In the genomic region with DNA sequence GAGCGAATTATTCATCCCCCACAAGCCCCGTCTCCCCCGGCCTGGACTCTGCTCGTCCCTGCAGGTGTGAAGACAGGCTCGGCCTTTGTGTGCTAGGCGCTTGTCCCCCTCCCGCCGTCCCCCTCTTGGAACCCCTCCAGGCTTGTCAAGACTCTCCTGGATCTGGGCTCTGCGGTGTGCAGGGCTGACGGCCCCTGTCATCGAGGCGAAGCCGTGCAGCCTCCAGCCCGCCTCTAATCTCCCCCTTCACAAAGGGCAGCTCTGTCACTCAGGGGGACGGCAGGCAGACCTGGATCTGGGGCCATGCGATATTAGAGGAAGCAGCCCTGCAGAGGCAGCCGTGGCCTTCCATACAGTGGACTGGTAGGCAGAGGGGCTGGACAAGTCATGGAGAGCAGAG, we compare ENCODE assay signal across 10 mouse cellular contexts. TPM values are rescaled to one million over a fixed set of nuclear protein-coding genes. Genes with fewer than 3 reads are reported as not detected.
DNase-seq lines count a peak whose midpoint lies in the region; ATAC-seq lines count a peak whose summit lies in the region.
"Had no signal": no experiment of that assay in that cellular context is flagged by ENCODE, and none has a peak within 500 bp of the region (broad histone marks: within the 10 kb centered on the region; RNA-seq: fewer than 3 reads in every experiment).

No protein-coding gene starts in this region.

- no peak for ATAC-seq in kidney, embryonic 16.5 days (ENCODE audit: low FRiP score, low TSS enrichment)
- no peak for ATAC-seq in embryonic facial prominence, embryonic 13.5 days (ENCODE audit: insufficient number of reproducible peaks, insufficient read depth, low FRiP score, low TSS enrichment, low read depth)
- ATAC-seq in hindbrain, embryonic 14.5 days (ENCODE audit: low FRiP score): peak; percentile 59; the same call in 1 of the 2 replicates

- no peaks in the 10 kb centered on the region for H3K36me3 ChIP-seq in kidney, embryonic 16.5 days (ENCODE audit: insufficient read depth, low read length)
- H3K36me3 ChIP-seq in embryonic facial prominence, embryonic 13.5 days: no peaks in the 10 kb centered on the region
- no peaks in the 10 kb centered on the region for H3K36me3 ChIP-seq in hindbrain, embryonic 14.5 days (replicated peaks; ENCODE audit: control insufficient read depth, insufficient read depth)

- H3K9ac ChIP-seq in kidney, embryonic 16.5 days (replicated peaks; ENCODE audit: low read length): no peak overlapping the region
- peak overlapping the region; percentile 58 for H3K9ac ChIP-seq in embryonic facial prominence, embryonic 13.5 days
- H3K9ac ChIP-seq in hindbrain, embryonic 14.5 days: peak overlapping the region; percentile 38; the same call in 1 of the 2 replicates

- H3K4me2 ChIP-seq in kidney, embryonic 16.5 days (replicated peaks; ENCODE audit: low read depth, low read length): peak overlapping the region; percentile 21
- H3K4me2 ChIP-seq in embryonic facial prominence, embryonic 13.5 days: peak overlapping the region; percentile 50
- H3K4me2 ChIP-seq in hindbrain, embryonic 14.5 days (replicated peaks): peak overlapping the region; percentile 41

- no peaks in the 10 kb centered on the region for H3K27me3 ChIP-seq in kidney, embryonic 16.5 days (ENCODE audit: insufficient read depth, low read length)
- peaks cover 12% of the 10 kb centered on the region for H3K27me3 ChIP-seq in embryonic facial prominence, embryonic 13.5 days
- H3K27me3 ChIP-seq in hindbrain, embryonic 14.5 days (ENCODE audit: control insufficient read depth, insufficient read depth, low read length): no peaks in the 10 kb centered on the region

- WGBS in kidney, embryonic 16.5 days: 8% methylated on average over 17 of the region's 17 CpGs
- WGBS in embryonic facial prominence, embryonic 13.5 days: 2% methylated on average over 17 of the region's 17 CpGs
- WGBS in hindbrain, embryonic 14.5 days: 5% methylated on average over 17 of the region's 17 CpGs

- H3K27ac ChIP-seq in kidney, embryonic 16.5 days (ENCODE audit: low read length): no peak overlapping the region
- no peak overlapping the region for H3K27ac ChIP-seq in embryonic facial prominence, embryonic 13.5 days
- H3K27ac ChIP-seq in hindbrain, embryonic 14.5 days: peak overlapping the region; percentile 54
- H3K27ac ChIP-seq: macrophage had no signal

- no peak for DNase-seq in kidney, adult 18-20 months
- DNase-seq in hindbrain, embryonic 14.5 days (ENCODE audit: low spot score): no peak
- DNase-seq in neural tube, embryonic 10.5 days (ENCODE audit: extremely low spot score, low spot score): peak; percentile 29
- DNase-seq in frontal cortex, postnatal 10 days (ENCODE audit: low spot score in 2 of 2): no peak
- no peak for DNase-seq in urinary bladder, adult 2 months (ENCODE audit: low spot score)
- no peak for DNase-seq in layer of hippocampus, adult 9-10 months (ENCODE audit: low spot score)
- DNase-seq: right cerebral cortex, postnatal 14 days had no signal

- peaks cover 23% of the 10 kb centered on the region for H3K4me1 ChIP-seq in kidney, embryonic 16.5 days (ENCODE audit: insufficient read depth, low read length)
- peaks cover 30% of the 10 kb centered on the region for H3K4me1 ChIP-seq in embryonic facial prominence, embryonic 13.5 days
- peaks cover 17% of the 10 kb centered on the region for H3K4me1 ChIP-seq in hindbrain, embryonic 14.5 days (replicated peaks; ENCODE audit: control insufficient read depth, insufficient read depth, low read length)

- H3K9me3 ChIP-seq in kidney, embryonic 16.5 days (ENCODE audit: low read length): no peaks in the 10 kb centered on the region
- H3K9me3 ChIP-seq in embryonic facial prominence, embryonic 13.5 days: no peaks in the 10 kb centered on the region
- no peaks in the 10 kb centered on the region for H3K9me3 ChIP-seq in hindbrain, embryonic 14.5 days (ENCODE audit: control insufficient read depth, low read length)

- H3K4me3 ChIP-seq in kidney, embryonic 16.5 days (ENCODE audit: low read length): no peak overlapping the region
- H3K4me3 ChIP-seq in embryonic facial prominence, embryonic 13.5 days: no peak overlapping the region
- H3K4me3 ChIP-seq in hindbrain, embryonic 14.5 days (replicated peaks; ENCODE audit: low read length): no peak overlapping the region

RNA-seq across cellular contexts. Expression of a gene that starts 47.8 kb away (rescaled TPM):
- polyA plus RNA-seq in kidney, embryonic 16.5 days (2015; fragmentation: Nextera tagmentation; extraction: Ambion mirVana): 457 and 473 TPM in 2 replicates
- 342 and 345 TPM in 2 replicates for polyA plus RNA-seq in embryonic facial prominence, embryonic 13.5 days (2015; fragmentation: Nextera tagmentation; extraction: Ambion mirVana)
- polyA plus RNA-seq in hindbrain, embryonic 14.5 days (2014; fragmentation: Nextera tagmentation; extraction: Ambion mirVana): 301 and 339 TPM in 2 replicates
- 164 and 173 TPM in 2 replicates for polyA plus RNA-seq in urinary bladder, adult 2 months (2012; rRNA removed)
